Mouse (Mus musculus): ENCODE data around the gene Scg3. TPM values are rescaled to one million over a fixed set of nuclear protein-coding genes. Genes with fewer than 3 reads are reported as not detected.
"Not testable (repeated sequence)": the region's sequence is repeated elsewhere in the genome, so short reads cannot be mapped to it uniquely, and the experiment has no call there.

The Scg3 gene
- polyA plus RNA-seq, 1 experiment from 2014 or later: 0.41 TPM

GRCm38 (mm10) chr9:75626308-75626604 lies 57.6 kb downstream of the Scg3 start:
- peaks cover 2 to 3% of the 10 kb centered on the region in 2 experiments; a peak in 3 of 4 replicates for H3K4me1 ChIP-seq (ENCODE audit: control insufficient read depth in 2 of 2, insufficient read depth in 2 of 2, low read length in 2 of 2)
- H3K36me3 ChIP-seq (ENCODE audit: control insufficient read depth, insufficient read depth, low read length): no peaks in the 10 kb centered on the region
- no peak for ATAC-seq (ENCODE audit: insufficient number of reproducible peaks, insufficient read depth, low FRiP score, low read depth)
- H3K9ac ChIP-seq (ENCODE audit: low read length): peak overlapping the region; percentile 90
- peak overlapping the region; percentile 85 to 98 for H3K4me3 ChIP-seq (ENCODE audit: control insufficient read depth in 1 of 2, insufficient read depth in 1 of 2, low read depth in 1 of 2, low read length in 2 of 2)
- H3K9me3 ChIP-seq (ENCODE audit: control insufficient read depth, low read length): 0 out of 2 replicates have a peak, but pooled peaks cover 2% of the 10 kb centered on the region
- peak overlapping the region; percentile 13 to 75; a peak in 3 of 4 replicates for H3K27ac ChIP-seq (replicated peaks in 1 of 2; ENCODE audit: control insufficient read depth in 1 of 2, insufficient read depth in 1 of 2, low read depth in 2 of 2, low read length in 2 of 2)
- WGBS: 2% methylated on average over 14 of the region's 14 CpGs
- 0 out of 2 replicates have a peak, but pooled peaks cover 5% of the 10 kb centered on the region for H3K27me3 ChIP-seq (ENCODE audit: control insufficient read depth, insufficient read depth, low read length)
- peak overlapping the region; percentile 94 for H3K4me2 ChIP-seq (ENCODE audit: low read length)

GRCm38 (mm10) chr9:75625556-75626307 lies 58.1 kb downstream of the Scg3 start, which contains the start of gene Lysmd2:
Gene Lysmd2 (plus strand): TSS chr9:75625741.
- Histone ChIP-seq H3K36me3 (ENCODE audit: control insufficient read depth, insufficient read depth, low read length) (no peaks in the 10 kb centered on the region), H3K9me3 (ENCODE audit: control insufficient read depth, low read length) (0 out of 2 replicates have a peak, but pooled peaks cover 2% of the 10 kb centered on the region), H3K4me1 (ENCODE audit: control insufficient read depth in 2 of 2, insufficient read depth in 2 of 2, low read length in 2 of 2) (peaks cover 2 to 3% of the 10 kb centered on the region in 2 experiments; a peak in 3 of 4 replicates), H3K4me2 (ENCODE audit: low read length) (peak within 1 kb of the TSS; percentile 94), H3K4me3 (ENCODE audit: control insufficient read depth in 1 of 2, insufficient read depth in 1 of 2, low read depth in 1 of 2, low read length in 2 of 2) (peak within 1 kb of the TSS; percentile 85 to 98), H3K27ac (replicated peaks in 1 of 2; ENCODE audit: control insufficient read depth in 1 of 2, insufficient read depth in 1 of 2, low read depth in 2 of 2, low read length in 2 of 2) (peak within 1 kb of the TSS; percentile 43 to 75), H3K9ac (ENCODE audit: low read length) (peak within 1 kb of the TSS; percentile 90), H3K27me3 (ENCODE audit: control insufficient read depth, insufficient read depth, low read length) (0 out of 2 replicates have a peak, but pooled peaks cover 5% of the 10 kb centered on the region)
- WGBS: under 1% methylated on average over 87 of the region's 94 CpGs
- peak; percentile 90 for ATAC-seq (ENCODE audit: insufficient number of reproducible peaks, insufficient read depth, low FRiP score, low read depth)

GRCm38 (mm10) chr9:75624983-75625555 lies 58.8 kb downstream of the Scg3 start:
- ATAC-seq (ENCODE audit: insufficient number of reproducible peaks, insufficient read depth, low FRiP score, low read depth): no peak
- Histone ChIP-seq H3K4me2 (ENCODE audit: low read length) (peak overlapping the region; percentile 94), H3K4me1 (ENCODE audit: control insufficient read depth in 2 of 2, insufficient read depth in 2 of 2, low read length in 2 of 2) (peaks cover 2 to 3% of the 10 kb centered on the region in 2 experiments; a peak in 2 of 4 replicates), H3K4me3 (ENCODE audit: control insufficient read depth in 1 of 2, insufficient read depth in 1 of 2, low read depth in 1 of 2, low read length in 2 of 2) (peak overlapping the region; percentile 85 to 98), H3K36me3 (ENCODE audit: control insufficient read depth, insufficient read depth, low read length) (no peaks in the 10 kb centered on the region), H3K9me3 (ENCODE audit: control insufficient read depth, low read length) (0 out of 2 replicates have a peak, but pooled peaks cover under 1% of the 10 kb centered on the region), H3K27ac (replicated peaks in 1 of 2; ENCODE audit: control insufficient read depth in 1 of 2, insufficient read depth in 1 of 2, low read depth in 2 of 2, low read length in 2 of 2) (peak overlapping the region; percentile 7 to 75; a peak in 3 of 4 replicates), H3K27me3 (ENCODE audit: control insufficient read depth, insufficient read depth, low read length) (0 out of 2 replicates have a peak, but pooled peaks cover 5% of the 10 kb centered on the region), H3K9ac (ENCODE audit: low read length) (peak overlapping the region; percentile 90)
- WGBS: 15% methylated on average over 18 of the region's 18 CpGs

- ATAC-seq (ENCODE audit: insufficient number of reproducible peaks, insufficient read depth, low FRiP score, low read depth): no peak
- Histone ChIP-seq H3K27me3 (ENCODE audit: control insufficient read depth, insufficient read depth, low read length) (0 out of 2 replicates have a peak, but pooled peaks cover 5% of the 10 kb centered on the region), H3K4me2 (ENCODE audit: low read length) (no peak overlapping the region), H3K4me1 (ENCODE audit: control insufficient read depth in 2 of 2, insufficient read depth in 2 of 2, low read length in 2 of 2) (peaks cover 2 to 3% of the 10 kb centered on the region in 2 experiments; a peak in 2 of 4 replicates), H3K36me3 (ENCODE audit: control insufficient read depth, insufficient read depth, low read length) (no peaks in the 10 kb centered on the region), H3K4me3 (ENCODE audit: control insufficient read depth in 1 of 2, insufficient read depth in 1 of 2, low read depth in 1 of 2, low read length in 2 of 2) (no peak overlapping the region), H3K27ac (replicated peaks in 1 of 2; ENCODE audit: control insufficient read depth in 1 of 2, insufficient read depth in 1 of 2, low read depth in 2 of 2, low read length in 2 of 2) (no peak overlapping the region), H3K9me3 (ENCODE audit: control insufficient read depth, low read length) (no peaks in the 10 kb centered on the region), H3K9ac (ENCODE audit: low read length) (no peak overlapping the region)
- WGBS: 74% methylated on average over 3 of the region's 3 CpGs
Measured at GRCm38 (mm10) chr9:75621428-75621827, 62.4 kb downstream of the Scg3 start.

GRCm38 (mm10) chr9:75619761-75620160 lies 64.1 kb downstream of the Scg3 start:
- not testable (repeated sequence) for H3K4me2 ChIP-seq (ENCODE audit: low read length); H3K36me3 ChIP-seq (ENCODE audit: control insufficient read depth, insufficient read depth, low read length); H3K4me3 ChIP-seq (ENCODE audit: control insufficient read depth in 1 of 2, insufficient read depth in 1 of 2, low read depth in 1 of 2, low read length in 2 of 2); H3K27me3 ChIP-seq (ENCODE audit: control insufficient read depth, insufficient read depth, low read length); H3K9ac ChIP-seq (ENCODE audit: low read length); H3K27ac ChIP-seq (replicated peaks in 1 of 2; ENCODE audit: control insufficient read depth in 1 of 2, insufficient read depth in 1 of 2, low read depth in 2 of 2, low read length in 2 of 2); H3K4me1 ChIP-seq (ENCODE audit: control insufficient read depth in 2 of 2, insufficient read depth in 2 of 2, low read length in 2 of 2); ATAC-seq (ENCODE audit: insufficient number of reproducible peaks, insufficient read depth, low FRiP score, low read depth); H3K9me3 ChIP-seq (ENCODE audit: control insufficient read depth, low read length)
- 87% methylated on average over 2 of the region's 2 CpGs for WGBS

GRCm38 (mm10) chr9:75618836-75619400 lies 64.9 kb downstream of the Scg3 start:
- Histone ChIP-seq H3K27ac (replicated peaks in 1 of 2; ENCODE audit: control insufficient read depth in 1 of 2, insufficient read depth in 1 of 2, low read depth in 2 of 2, low read length in 2 of 2) (no peak overlapping the region), H3K4me2 (ENCODE audit: low read length) (no peak overlapping the region), H3K9ac (ENCODE audit: low read length) (no peak overlapping the region), H3K27me3 (ENCODE audit: control insufficient read depth, insufficient read depth, low read length) (no peaks in the 10 kb centered on the region), H3K4me1 (ENCODE audit: control insufficient read depth in 2 of 2, insufficient read depth in 2 of 2, low read length in 2 of 2) (no peaks in the 10 kb centered on the region), H3K36me3 (ENCODE audit: control insufficient read depth, insufficient read depth, low read length) (no peaks in the 10 kb centered on the region), H3K9me3 (ENCODE audit: control insufficient read depth, low read length) (no peaks in the 10 kb centered on the region), H3K4me3 (ENCODE audit: control insufficient read depth in 1 of 2, insufficient read depth in 1 of 2, low read depth in 1 of 2, low read length in 2 of 2) (no peak overlapping the region)
- 75% methylated on average over 6 of the region's 6 CpGs for WGBS
- no peak for ATAC-seq (ENCODE audit: insufficient number of reproducible peaks, insufficient read depth, low FRiP score, low read depth)

- Histone ChIP-seq H3K4me3 (ENCODE audit: control insufficient read depth in 1 of 2, insufficient read depth in 1 of 2, low read depth in 1 of 2, low read length in 2 of 2) (no peak overlapping the region), H3K4me2 (ENCODE audit: low read length) (no peak overlapping the region), H3K9ac (ENCODE audit: low read length) (no peak overlapping the region), H3K27ac (replicated peaks in 1 of 2; ENCODE audit: control insufficient read depth in 1 of 2, insufficient read depth in 1 of 2, low read depth in 2 of 2, low read length in 2 of 2) (no peak overlapping the region), H3K9me3 (ENCODE audit: control insufficient read depth, low read length) (no peaks in the 10 kb centered on the region), H3K36me3 (ENCODE audit: control insufficient read depth, insufficient read depth, low read length) (no peaks in the 10 kb centered on the region), H3K27me3 (ENCODE audit: control insufficient read depth, insufficient read depth, low read length) (no peaks in the 10 kb centered on the region), H3K4me1 (ENCODE audit: control insufficient read depth in 2 of 2, insufficient read depth in 2 of 2, low read length in 2 of 2) (no peaks in the 10 kb centered on the region)
- ATAC-seq (ENCODE audit: insufficient number of reproducible peaks, insufficient read depth, low FRiP score, low read depth): no peak
- 72% methylated on average over 3 of the region's 3 CpGs for WGBS
Measured at GRCm38 (mm10) chr9:75616560-75616959, 67.3 kb downstream of the Scg3 start.

Measured in heart, embryonic 14.5 days (tissue).